Mouse (Mus musculus) spleen, adult 2 months (tissue): ENCODE measurements around the gene Ryr2.

Experiments used
- CTCF ChIP-seq: fragments of 200-500 bp; IDR thresholded peaks from 2 replicates; pipeline ENCODE4 v1.5.1; 2011; ENCODE audit warnings: mild to moderate bottlenecking, inconsistent platforms; ENCODE audit not compliant: insufficient read depth, insufficient read length, insufficient replicate concordance; ENCODE audit errors: extremely low read depth
- POLR2A ChIP-seq: fragments of 200-500 bp; IDR thresholded peaks from 2 replicates; pipeline ENCODE4 v1.6.1; 2011; ENCODE audit warnings: low read depth, low read length, inconsistent platforms

DNA sequence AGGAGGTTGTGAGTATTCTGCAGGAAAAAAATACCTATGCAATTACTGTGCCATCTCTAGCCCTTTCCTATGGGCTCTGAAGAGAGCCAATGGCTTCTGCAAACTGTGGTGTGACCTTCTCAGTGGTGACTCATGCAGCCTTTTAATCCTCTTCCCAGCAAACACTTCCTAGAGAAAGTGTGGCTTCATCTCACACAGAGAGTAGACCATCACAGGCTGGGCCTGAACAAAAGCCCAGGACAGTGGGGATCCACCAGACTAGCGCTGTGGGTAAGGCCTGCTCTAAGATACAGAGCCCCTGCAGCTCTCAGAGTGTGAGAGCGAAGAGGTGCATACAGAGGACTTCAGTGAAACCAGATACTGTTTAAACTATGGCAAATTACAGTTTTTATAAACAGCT is 325.7 kb downstream of the Ryr2 start:
- TF ChIP-seq CTCF (no peak), POLR2A (no peak)
